Mouse (Mus musculus) myocyte (in vitro differentiated cells): Measurements from ENCODE around the gene Gsk3a. TPM values are rescaled to one million over a fixed set of nuclear protein-coding genes. Genes with fewer than 3 reads are reported as not detected.

Experiments used
- H3K27me3 ChIP-seq: one replicate; pipeline ENCODE4 v1.6.1; 2011; ENCODE audit not compliant: control insufficient read depth, insufficient read depth, insufficient read length
- H3K36me3 ChIP-seq: one replicate; pipeline ENCODE4 v1.6.1; 2011; ENCODE audit not compliant: control insufficient read depth, insufficient read depth
- H3K4me2 ChIP-seq: one replicate; pipeline ENCODE4 v1.6.1; 2011; ENCODE audit warnings: low read depth, control low read depth
- H3K4me3 ChIP-seq: one replicate; pipeline ENCODE4 v1.5.1; 2011; ENCODE audit warnings: mild to moderate bottlenecking, control low read depth, moderate library complexity
- H3K79me2 ChIP-seq: one replicate; pipeline ENCODE4 v1.6.1; 2011; ENCODE audit not compliant: control insufficient read depth, insufficient read depth
- H3ac ChIP-seq: one replicate; pipeline ENCODE4 v1.6.1; 2011; ENCODE audit not compliant: control insufficient read depth, insufficient read length
- CEBPB ChIP-seq: IDR thresholded peaks from 2 replicates; pipeline ENCODE4 v1.6.1; 2011; ENCODE audit warnings: mild to moderate bottlenecking, moderate library complexity; ENCODE audit not compliant: poor library complexity, insufficient read depth, severe bottlenecking
- E2F4 ChIP-seq: IDR thresholded peaks from one replicate; pipeline ENCODE4 v1.6.1; 2011; ENCODE audit warnings: mild to moderate bottlenecking, control low read depth, moderate library complexity; ENCODE audit not compliant: insufficient read depth
- MAX ChIP-seq: IDR thresholded peaks from one replicate; pipeline ENCODE4 v1.6.1; 2011; ENCODE audit warnings: low read depth, mild to moderate bottlenecking, control low read depth
- MYOD1 ChIP-seq, 3 experiments: IDR thresholded peaks; one replicate each; pipeline ENCODE4 v1.6.1; 2011; ENCODE audit warnings: control low read depth in 2 of 3, low read depth in 2 of 3, mild to moderate bottlenecking in 2 of 3, moderate library complexity in 1 of 3; ENCODE audit not compliant: insufficient read length in 2 of 3, control insufficient read depth in 1 of 3
- MYOG ChIP-seq, 3 experiments: IDR thresholded peaks; one replicate each; pipeline ENCODE4 v1.6.1; 2011; ENCODE audit warnings: control low read depth in 2 of 3, low read depth in 2 of 3, mild to moderate bottlenecking in 2 of 3; ENCODE audit not compliant: insufficient read length in 2 of 3, control insufficient read depth in 1 of 3, insufficient read depth in 1 of 3
- POLR2A ChIP-seq: IDR thresholded peaks from one replicate; pipeline ENCODE4 v1.6.1; 2011; ENCODE audit warnings: low read depth, mild to moderate bottlenecking, control low read depth, moderate library complexity; ENCODE audit not compliant: insufficient read length
- POLR2AphosphoS2 ChIP-seq: IDR thresholded peaks from one replicate; pipeline ENCODE4 v1.6.1; 2011; ENCODE audit warnings: low read depth, control low read depth; ENCODE audit not compliant: insufficient read length
- REST ChIP-seq: IDR thresholded peaks from one replicate; pipeline ENCODE4 v1.6.1; 2011; ENCODE audit warnings: mild to moderate bottlenecking, control low read depth, moderate library complexity; ENCODE audit not compliant: insufficient read depth, insufficient read length
- SRF ChIP-seq: IDR thresholded peaks from one replicate; pipeline ENCODE4 v1.6.1; 2011; ENCODE audit warnings: low read depth; ENCODE audit not compliant: control insufficient read depth, insufficient read length
- TCF12 ChIP-seq: IDR thresholded peaks from one replicate; pipeline ENCODE4 v1.6.1; 2011; ENCODE audit warnings: mild to moderate bottlenecking, control low read depth; ENCODE audit not compliant: poor library complexity, insufficient read depth, severe bottlenecking
- TCF3 ChIP-seq: IDR thresholded peaks from one replicate; pipeline ENCODE4 v1.6.1; 2011; ENCODE audit warnings: low read depth, control low read depth; ENCODE audit not compliant: insufficient read length
- USF1 ChIP-seq: IDR thresholded peaks from one replicate; pipeline ENCODE4 v1.6.1; 2011; ENCODE audit warnings: low read depth, mild to moderate bottlenecking, control low read depth, moderate library complexity
- polyA plus RNA-seq: library from polyadenylated mRNA; unstranded; fragments of >200 nt; fragmentation: generic; extraction: Trizol; gene quantifications from one replicate; pipeline ENCODE4 v1.2.1, GENCODE M21; 2012; ENCODE audit warnings: missing spikeins

Gsk3a gene
- polyA plus RNA-seq, 1 experiment: 69.4 TPM

- no peaks in the 10 kb centered on the region for H3K79me2 ChIP-seq
- H3K36me3 ChIP-seq: no peaks in the 10 kb centered on the region
- no peak overlapping the region for H3K4me2 ChIP-seq
- no peak for TF ChIP-seq MYOD1 (IDR thresholded peaks at IDR 0.05; ENCODE audit: control insufficient read depth in 1 of 3, insufficient read length in 2 of 3, low read depth in 2 of 3)
- TF ChIP-seq POLR2AphosphoS2: no peak
- TF ChIP-seq TCF12: no peak
- no peak for TF ChIP-seq MAX
- no peak for TF ChIP-seq MYOG (IDR thresholded peaks at IDR 0.05; ENCODE audit: control insufficient read depth in 1 of 3, insufficient read depth in 1 of 3, insufficient read length in 2 of 3, low read depth in 2 of 3)
- TF ChIP-seq TCF3: no peak
- TF ChIP-seq CEBPB: no peak
- no peak for TF ChIP-seq POLR2A
- no peak for TF ChIP-seq USF1
- TF ChIP-seq E2F4: no peak
- H3ac ChIP-seq: no peak overlapping the region
- no peak overlapping the region for H3K4me3 ChIP-seq
- no peaks in the 10 kb centered on the region for H3K27me3 ChIP-seq
These were observed 32.1 kb downstream of the Gsk3a start for GRCm38 (mm10) chr7:25205355-25206093.

DNA sequence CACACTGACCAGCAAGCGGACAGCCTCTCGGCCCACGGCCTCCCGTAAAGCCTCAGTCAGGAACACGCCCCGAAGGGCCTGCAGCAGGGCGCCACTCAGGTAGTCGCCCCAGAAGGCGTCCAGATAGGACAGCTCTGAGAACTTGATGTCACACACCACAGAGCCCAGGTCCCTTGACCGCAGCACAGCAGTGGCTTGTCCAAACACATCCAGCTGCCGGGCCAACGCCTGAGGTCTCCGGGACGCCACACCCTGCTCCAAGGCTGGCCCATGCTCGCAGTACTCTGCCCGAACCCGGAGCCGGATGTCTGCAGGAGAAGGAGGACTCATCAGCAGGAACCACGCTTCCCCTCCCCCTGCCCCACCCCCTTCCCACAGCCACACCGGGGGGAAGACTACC, 34.0 kb downstream of the Gsk3a start:
- Histone ChIP-seq H3ac (no peak overlapping the region), H3K4me3 (no peak overlapping the region), H3K36me3 (no peaks in the 10 kb centered on the region), H3K4me2 (no peak overlapping the region), H3K27me3 (no peaks in the 10 kb centered on the region), H3K79me2 (no peaks in the 10 kb centered on the region)
- TF ChIP-seq TCF3 (no peak), SRF (no peak), E2F4 (no peak), MYOD1 (IDR thresholded peaks at IDR 0.05; ENCODE audit: control insufficient read depth in 1 of 3, insufficient read length in 2 of 3, low read depth in 2 of 3) (no peak), MAX (no peak), POLR2A (no peak)

- Histone ChIP-seq H3K79me2 (no peaks in the 10 kb centered on the region), H3K36me3 (no peaks in the 10 kb centered on the region), H3K27me3 (peaks cover 8% of the 10 kb centered on the region), H3ac (no peak overlapping the region), H3K4me3 (no peak overlapping the region), H3K4me2 (no peak overlapping the region)
- no peak for TF ChIP-seq USF1
- TF ChIP-seq TCF12: no peak
- no peak for TF ChIP-seq MYOD1 (IDR thresholded peaks at IDR 0.05; ENCODE audit: control insufficient read depth in 1 of 3, insufficient read length in 2 of 3, low read depth in 2 of 3)
These were observed 40.1 kb downstream of the Gsk3a start for GRCm38 (mm10) chr7:25197384-25198018.

GRCm38 (mm10) chr7:25196107-25196506, 41.5 kb downstream of the Gsk3a start:
- H3K79me2 ChIP-seq: no peaks in the 10 kb centered on the region
- no peak overlapping the region for H3ac ChIP-seq
- TF ChIP-seq POLR2A: no peak
- no peak for TF ChIP-seq MAX
- TF ChIP-seq MYOD1 (IDR thresholded peaks at IDR 0.05; ENCODE audit: control insufficient read depth in 1 of 3, insufficient read length in 2 of 3, low read depth in 2 of 3): no peak
- TF ChIP-seq E2F4: no peak
- TF ChIP-seq POLR2AphosphoS2: no peak
- TF ChIP-seq SRF: no peak
- TF ChIP-seq CEBPB: no peak
- TF ChIP-seq USF1: no peak
- H3K4me2 ChIP-seq: no peak overlapping the region
- H3K4me3 ChIP-seq: no peak overlapping the region
- peaks cover 8% of the 10 kb centered on the region for H3K27me3 ChIP-seq
- H3K36me3 ChIP-seq: no peaks in the 10 kb centered on the region

- Histone ChIP-seq H3K79me2 (no peaks in the 10 kb centered on the region), H3K4me3 (no peak overlapping the region), H3K4me2 (no peak overlapping the region), H3K27me3 (peaks cover 8% of the 10 kb centered on the region), H3ac (no peak overlapping the region), H3K36me3 (no peaks in the 10 kb centered on the region)
- TF ChIP-seq MYOG (IDR thresholded peaks at IDR 0.05; ENCODE audit: control insufficient read depth in 1 of 3, insufficient read depth in 1 of 3, insufficient read length in 2 of 3, low read depth in 2 of 3) (no peak), TCF12 (no peak), SRF (no peak), TCF3 (no peak), USF1 (no peak), E2F4 (no peak), REST (no peak), POLR2AphosphoS2 (no peak), CEBPB (no peak), POLR2A (no peak)
These were observed 42.5 kb downstream of the Gsk3a start for GRCm38 (mm10) chr7:25195148-25195547.
